Mouse (Mus musculus) heart, postnatal 0 days (tissue): Measurements from ENCODE around the gene Papss1.

ENCODE experiments used
- CTCF ChIP-seq: IDR thresholded peaks from 2 replicates; pipeline ENCODE4 v1.5.1; 2016; ENCODE audit warnings: antibody characterized with exemption, control low read depth, low read depth
- EP300 ChIP-seq: IDR thresholded peaks from 2 replicates; pipeline ENCODE4 v1.6.1; 2016; ENCODE audit warnings: antibody characterized with exemption, low read depth

- no peak for TF ChIP-seq CTCF
- no peak for TF ChIP-seq EP300
Measured at GRCm38 (mm10) chr3:131566281-131566680, 1.7 kb downstream of the Papss1 start.
